Mouse (Mus musculus): ENCODE measurements around the gene Sgk1. TPM values are rescaled to one million over a fixed set of nuclear protein-coding genes. Genes with fewer than 3 reads are reported as not detected.

The Sgk1 gene
- total RNA-seq, 2 experiments from 2014 or later: 120 to 147 TPM

- DNase-seq: no peak
These were observed 36.2 kb downstream of the Sgk1 start for GRCm38 (mm10) chr10:21918016-21918749.

DNA sequence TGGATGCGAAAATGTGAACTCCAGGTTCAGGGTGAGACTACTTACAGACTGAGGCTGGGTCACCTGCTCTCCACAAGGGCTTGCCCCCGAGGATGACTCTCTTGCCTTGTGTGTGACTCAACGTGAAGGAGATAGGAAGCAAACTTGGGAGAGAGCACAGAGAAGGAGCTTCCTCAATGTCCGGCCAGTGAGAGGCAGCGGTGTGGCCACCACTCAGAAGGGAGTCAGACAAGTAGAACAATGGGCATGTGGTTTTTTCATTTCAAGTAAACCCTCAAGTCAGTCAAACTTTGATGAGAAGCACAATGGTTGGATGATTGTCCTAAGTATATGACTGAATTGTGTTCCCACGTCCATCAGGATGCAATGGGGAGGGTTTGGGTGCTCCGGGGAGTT lies 36.8 kb downstream of the Sgk1 start:
- no peak for DNase-seq

DNA sequence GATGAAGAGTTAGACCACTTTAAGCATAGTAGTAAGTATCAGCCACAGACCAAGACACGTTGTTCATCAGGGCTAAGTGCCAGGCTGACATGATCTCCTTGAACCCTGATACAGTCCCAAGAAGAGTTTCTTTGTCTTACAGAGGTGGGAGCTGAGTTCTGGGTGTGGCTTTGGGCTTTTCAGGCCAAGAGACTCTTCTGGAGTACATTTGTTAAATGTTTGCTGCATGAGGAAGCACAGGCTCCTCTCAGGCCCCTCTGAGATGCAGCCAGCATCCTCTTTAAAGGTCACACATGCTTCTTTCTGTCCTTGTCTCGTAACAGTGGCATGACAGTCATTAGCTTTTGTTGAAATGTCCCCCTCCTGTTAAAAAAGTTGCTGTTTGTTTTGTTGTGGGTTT lies 38.6 kb downstream of the Sgk1 start:
- no peak for DNase-seq

DNA sequence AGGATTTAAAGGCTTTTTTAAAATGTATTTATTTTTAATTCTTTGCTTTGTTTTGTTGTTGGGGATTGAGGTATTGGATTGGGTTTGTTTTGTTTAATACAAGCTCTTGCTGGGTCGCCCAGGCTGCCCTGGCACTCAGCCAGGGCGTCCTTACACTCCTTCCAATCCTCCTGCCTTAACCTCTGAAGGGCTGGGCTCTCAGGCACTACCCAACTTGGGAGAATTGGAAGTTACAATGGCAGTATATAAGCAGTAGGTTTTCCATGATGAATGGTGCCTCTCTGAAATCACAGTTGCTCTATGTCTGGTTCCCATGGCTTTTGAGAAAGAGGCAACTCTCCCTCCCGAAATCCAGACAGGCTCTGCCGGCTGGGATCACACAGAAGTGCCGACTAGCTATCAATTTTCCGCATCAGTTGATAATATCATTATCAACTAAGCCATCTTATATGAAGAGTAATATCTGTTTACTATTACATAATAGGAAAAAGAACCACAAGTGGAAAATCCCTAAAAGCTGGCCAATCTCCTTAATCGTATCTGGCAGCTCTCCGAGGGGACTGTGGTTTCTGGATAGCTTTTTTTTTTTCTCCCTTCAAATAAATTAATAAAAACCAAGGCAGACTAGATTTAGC lies 40.8 kb downstream of the Sgk1 start:
- no peak for DNase-seq

DNA sequence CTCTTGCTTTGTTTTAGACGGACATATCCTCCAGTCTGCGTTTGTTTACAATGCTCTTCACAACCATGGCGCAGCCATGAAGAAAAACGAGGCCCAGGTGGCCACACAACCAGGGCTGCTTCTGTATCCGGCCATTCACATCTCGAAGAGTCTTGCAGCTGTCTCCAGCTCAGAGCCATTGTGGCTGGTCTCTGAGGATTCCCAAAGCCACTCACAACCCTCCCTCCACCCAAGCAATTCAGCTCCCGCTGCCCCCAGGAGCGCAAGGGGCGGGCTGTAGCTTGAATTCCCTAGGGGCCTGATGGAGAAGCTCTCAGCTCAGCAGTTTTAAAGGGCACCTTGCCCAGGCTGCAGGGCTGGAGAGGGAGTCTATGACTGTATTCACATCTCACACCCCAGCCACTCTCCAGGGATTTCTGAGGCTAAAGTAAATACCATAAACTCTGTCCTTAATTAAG lies 41.5 kb downstream of the Sgk1 start:
- DNase-seq: peak; percentile 41 to 45

- DNase-seq: peak in 1 of 2 experiments; percentile 35
These were observed 42.2 kb downstream of the Sgk1 start for GRCm38 (mm10) chr10:21924051-21924720.

- no peak for DNase-seq
These were observed 45.0 kb downstream of the Sgk1 start for GRCm38 (mm10) chr10:21926941-21927340.

DNA sequence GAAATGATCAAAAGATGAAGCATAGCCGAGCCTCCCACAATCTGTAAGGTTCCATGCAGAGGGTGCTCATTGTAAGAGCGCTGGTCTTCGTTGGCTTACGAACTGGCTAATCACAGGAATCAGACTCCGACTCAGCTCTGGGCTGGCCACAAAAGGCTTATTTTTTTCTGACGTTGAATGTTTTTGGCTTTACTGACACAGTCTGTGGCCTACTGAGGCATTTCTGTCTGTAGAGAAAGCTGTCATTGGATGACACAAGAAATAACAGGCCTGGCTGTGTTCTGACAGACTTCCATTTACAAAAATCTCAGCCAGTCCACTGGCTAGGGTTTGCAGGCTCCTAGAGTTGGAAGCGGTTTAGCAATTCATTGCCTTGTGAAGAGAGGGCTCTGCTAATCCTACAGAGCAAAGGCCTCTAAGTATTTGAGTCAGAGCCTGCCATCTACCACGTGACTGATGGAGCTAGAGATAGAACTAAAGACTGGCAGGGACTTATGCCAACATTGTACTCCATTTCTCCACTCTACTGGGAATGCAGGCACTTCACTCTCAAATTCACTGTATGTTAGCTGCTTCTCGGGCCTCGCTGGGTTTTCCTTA lies 48.9 kb downstream of the Sgk1 start:
- no peak for DNase-seq

GRCm38 (mm10) chr10:21932791-21933190 lies 50.8 kb downstream of the Sgk1 start:
- DNase-seq: no peak

GRCm38 (mm10) chr10:21934826-21935225 lies 52.8 kb downstream of the Sgk1 start:
- no peak for DNase-seq

DNA sequence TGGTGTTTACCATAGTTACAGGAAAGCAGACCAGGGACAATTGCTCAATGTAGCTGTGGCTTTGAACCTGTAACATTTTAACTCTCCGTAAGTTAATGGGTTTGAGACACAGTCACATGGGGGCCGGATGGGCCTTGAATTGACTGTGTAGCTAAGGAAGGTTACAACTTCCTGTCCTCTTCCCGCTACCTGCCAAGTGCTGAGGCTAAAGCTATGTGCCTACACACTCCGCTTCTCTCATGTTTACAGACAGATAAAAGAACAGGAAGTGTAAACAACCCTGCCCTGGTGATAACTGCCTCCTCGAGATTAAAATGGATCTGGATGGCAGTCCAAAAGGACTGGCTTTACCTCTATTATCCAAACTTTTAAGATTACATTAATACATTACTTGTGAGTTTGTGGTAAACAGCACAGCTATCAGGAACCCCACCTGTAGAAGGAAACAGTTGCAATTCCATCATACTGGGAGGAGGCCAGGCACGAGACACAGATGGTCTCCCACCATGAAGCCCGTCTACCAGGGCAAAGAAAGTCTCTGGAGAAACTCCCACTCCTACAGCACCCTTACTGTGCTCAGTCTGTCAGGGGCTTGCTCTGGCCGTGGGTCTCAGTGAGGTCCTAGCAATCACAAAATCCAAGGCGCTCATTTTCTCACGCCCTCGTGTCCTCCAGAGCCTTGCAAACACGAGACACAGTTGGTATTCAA lies 54.7 kb downstream of the Sgk1 start:
- no peak for DNase-seq

- DNase-seq: no peak
These were observed 55.2 kb downstream of the Sgk1 start for GRCm38 (mm10) chr10:21937222-21937605.

DNA sequence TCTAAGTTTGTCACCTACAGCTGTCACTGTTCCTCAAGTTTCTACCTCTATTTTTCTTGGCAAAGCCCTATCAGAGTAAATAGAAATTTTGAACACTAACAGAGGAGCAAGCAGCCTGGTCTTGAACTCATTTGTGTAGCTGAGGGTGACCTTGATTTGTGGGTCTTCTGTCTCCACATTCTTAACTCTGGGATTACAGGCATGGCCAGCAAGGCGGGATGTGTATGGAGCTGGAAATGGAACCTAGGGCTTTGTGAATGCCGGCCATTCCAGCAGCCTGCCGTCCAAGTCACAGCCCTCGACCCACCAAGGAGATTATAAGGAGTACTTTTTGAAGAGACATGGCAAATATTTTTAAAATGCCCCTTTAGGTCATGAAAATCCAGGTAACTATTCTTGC lies 56.2 kb downstream of the Sgk1 start:
- DNase-seq: no peak

DNA sequence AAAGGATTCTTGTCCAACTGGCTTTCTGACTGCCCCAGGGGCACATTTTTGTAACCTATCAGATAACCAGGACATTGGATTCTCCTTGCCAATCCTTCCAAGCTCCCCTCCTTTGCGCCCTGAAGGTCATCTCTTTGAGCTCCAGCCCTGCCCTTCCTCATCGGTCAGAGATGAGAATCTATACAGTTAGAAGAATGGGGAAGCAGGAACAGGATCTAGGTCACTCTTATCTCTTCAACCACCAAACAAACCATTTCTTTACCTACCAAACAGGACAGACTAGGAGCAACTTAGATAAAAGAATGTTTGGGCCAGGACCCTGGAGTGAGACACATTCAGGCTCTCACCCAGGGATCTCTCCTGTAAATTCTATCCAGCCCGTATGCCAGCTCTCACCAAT lies 59.3 kb downstream of the Sgk1 start:
- no peak for DNase-seq

DNA sequence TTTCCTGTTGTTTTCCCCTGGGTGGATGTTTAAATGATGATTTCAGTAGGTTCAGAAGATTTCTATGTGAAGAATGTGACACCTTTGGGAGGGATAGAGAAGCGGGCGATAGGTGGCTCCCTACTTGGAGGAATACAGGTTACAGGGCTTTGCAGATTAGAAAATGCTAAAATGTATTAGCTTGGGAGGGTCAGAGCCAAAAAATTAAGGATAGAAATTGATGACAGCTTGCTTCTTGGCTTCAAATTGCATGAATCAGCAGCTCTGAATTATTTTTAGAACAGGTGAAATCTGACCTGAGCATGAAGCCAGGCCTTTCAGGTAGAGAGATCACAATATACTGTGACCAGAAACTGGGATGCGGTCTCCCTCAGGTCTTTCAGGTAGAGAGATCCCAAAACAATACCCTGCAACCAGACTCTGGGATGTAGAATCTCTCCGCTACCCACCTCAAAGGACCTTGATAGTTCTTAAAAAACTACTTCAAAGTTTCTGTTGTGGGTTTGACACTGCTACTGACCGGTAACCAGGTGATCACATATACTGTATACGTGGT lies 61.2 kb downstream of the Sgk1 start:
- no peak for DNase-seq

DNA sequence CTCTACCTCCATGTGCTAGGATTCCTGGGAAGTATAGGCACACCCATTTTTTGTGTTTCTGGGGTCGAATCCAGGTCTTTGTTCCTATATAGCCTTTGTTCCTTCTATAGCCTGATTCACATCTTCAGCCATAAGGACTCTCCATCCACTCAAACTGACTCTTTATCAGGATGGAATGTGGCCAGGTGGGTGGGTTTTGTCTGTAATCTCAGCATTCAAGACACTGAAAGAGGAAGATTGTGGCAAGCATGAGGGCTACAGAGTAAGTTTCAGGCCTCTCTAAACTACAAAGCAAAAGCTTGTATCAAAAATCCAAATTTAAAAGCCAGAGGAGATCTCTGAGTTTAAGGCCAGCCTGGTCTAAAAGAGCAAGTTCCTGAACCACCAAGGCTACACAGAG lies 63.2 kb downstream of the Sgk1 start:
- no peak for DNase-seq

- no peak for DNase-seq
These were observed 64.9 kb downstream of the Sgk1 start for GRCm38 (mm10) chr10:21946751-21947351.

- no peak for DNase-seq
These were observed 70.5 kb downstream of the Sgk1 start for GRCm38 (mm10) chr10:21952520-21952919.

DNA sequence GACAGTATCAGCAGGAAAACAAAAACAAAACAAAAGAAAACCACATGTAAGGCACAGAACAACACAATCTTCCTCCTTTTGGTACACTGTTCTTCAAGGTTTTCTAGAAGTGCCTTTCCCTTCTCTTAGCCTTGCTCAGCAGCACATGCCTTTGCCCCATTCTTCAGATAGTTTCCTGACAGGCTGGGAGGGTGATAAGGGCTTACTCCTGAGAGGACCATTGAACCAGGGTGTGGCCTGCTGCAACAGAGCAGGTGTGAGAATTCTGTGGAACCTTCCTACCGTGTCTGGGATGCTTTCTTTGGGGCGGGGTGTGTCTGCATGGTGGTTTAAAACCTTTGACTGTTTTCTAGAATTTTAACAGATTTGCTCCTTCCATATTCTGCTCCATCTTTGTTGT lies 79.1 kb downstream of the Sgk1 start:
- no peak for DNase-seq

DNA sequence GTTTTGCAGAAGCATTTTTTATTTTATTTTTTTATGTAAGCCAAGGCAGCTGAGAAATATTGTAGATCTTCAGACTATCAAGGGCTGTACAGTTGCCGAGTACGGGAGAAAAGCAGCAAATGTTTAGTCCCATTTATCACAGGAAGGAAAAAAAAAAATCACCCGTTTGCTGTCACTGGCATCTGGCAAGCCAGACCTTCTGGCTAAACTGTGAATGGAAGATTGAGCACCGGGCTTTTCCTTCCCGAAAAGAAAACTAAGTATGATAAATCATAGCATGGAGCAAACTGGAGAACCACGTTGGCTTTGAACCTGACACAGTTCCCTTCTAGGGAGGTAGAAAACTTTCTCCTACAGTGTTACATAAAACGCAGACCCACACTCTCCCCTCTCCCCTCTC lies 81.0 kb downstream of the Sgk1 start:
- DNase-seq: peak in 1 of 2 experiments; percentile 20

- no peak for DNase-seq
These were observed 91.7 kb downstream of the Sgk1 start for GRCm38 (mm10) chr10:21973676-21974075.

GRCm38 (mm10) chr10:21974801-21975200 lies 92.8 kb downstream of the Sgk1 start:
- no peak for DNase-seq

Measured in layer of hippocampus, postnatal 36 days (tissue).